Mouse (Mus musculus): ENCODE measurements at regions not wholly inside any gene's neighbourhood (a gene's known extent, or its start where the extent isn't known, plus 50 kb on each side); places are given as distances from the start of the nearest gene placed in this dataset.

- WGBS, result 73% methylated on average over 3 of the region's 3 CpGs
- no peak for DNase-seq
- no peak for TF ChIP-seq CTCF (IDR thresholded peaks at IDR 0.05; ENCODE audit: low read depth)
- H3K9ac ChIP-seq, result no peak overlapping the region
- no peak overlapping the region for H3K4me3 ChIP-seq (ENCODE audit: low read depth, low read length)
- ATAC-seq, result no peak
- peaks cover 7% of the 10 kb centered on the region; the same call in 1 of the 2 replicates for H3K4me1 ChIP-seq (ENCODE audit: insufficient read depth)
- no peaks in the 10 kb centered on the region for H3K36me3 ChIP-seq (ENCODE audit: insufficient read depth)
- H3K4me2 ChIP-seq (ENCODE audit: low read depth), result no peak overlapping the region
- H3K27ac ChIP-seq (ENCODE audit: low read depth, low read length), result no peak overlapping the region
- no peaks in the 10 kb centered on the region for H3K9me3 ChIP-seq (ENCODE audit: low read length)
- no peaks in the 10 kb centered on the region for H3K27me3 ChIP-seq (ENCODE audit: insufficient read depth, low read length)
These were observed 318.3 kb downstream of the Zfp706 start for GRCm38 (mm10) chr15:36689301-36689700.

DNA sequence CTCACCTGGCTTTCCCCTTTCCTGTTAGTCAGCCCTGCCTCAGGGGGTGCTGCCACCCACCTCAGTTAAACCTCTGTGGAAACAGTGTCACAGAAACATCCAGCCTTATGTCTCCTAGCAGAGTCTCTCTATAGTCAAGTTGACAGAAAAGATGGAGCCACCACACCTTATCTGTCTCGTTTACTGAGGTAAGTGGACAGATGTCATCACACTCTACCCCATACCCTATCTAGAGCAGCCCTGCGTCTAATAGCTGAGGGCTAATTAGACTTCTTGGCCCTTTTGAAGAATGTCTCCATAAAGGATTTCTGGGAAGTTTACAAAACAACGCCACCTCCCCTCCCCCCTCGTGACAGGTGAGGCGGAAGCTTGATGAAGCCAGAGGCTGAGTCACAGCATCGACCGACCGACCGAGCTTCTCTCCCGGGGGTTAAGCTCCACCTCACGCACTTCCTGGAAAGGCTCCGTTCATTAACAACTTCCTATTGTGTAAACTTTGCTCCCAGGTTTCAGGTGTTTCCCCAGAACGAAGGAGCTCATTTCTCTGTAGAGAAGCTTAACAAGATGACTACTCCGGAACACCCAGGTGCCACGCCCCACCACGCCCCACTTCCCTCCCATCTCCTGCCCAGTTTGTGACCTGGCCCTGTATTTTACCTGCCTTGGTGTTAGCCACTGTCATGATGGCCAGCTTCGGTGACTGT is 319.4 kb downstream of the Zfp706 start:
- 10% methylated on average over 17 of the region's 17 CpGs for WGBS
- no peak for ATAC-seq
- no peak overlapping the region for H3K4me2 ChIP-seq (ENCODE audit: low read depth)

GRCm38 (mm10) chr15:36684684-36685083 is 322.9 kb downstream of the Zfp706 start:
- Histone ChIP-seq H3K4me2 (ENCODE audit: low read depth) (no peak overlapping the region), H3K27ac (ENCODE audit: low read depth, low read length) (no peak overlapping the region), H3K9me3 (ENCODE audit: low read length) (no peaks in the 10 kb centered on the region), H3K36me3 (ENCODE audit: insufficient read depth) (no peaks in the 10 kb centered on the region), H3K9ac (no peak overlapping the region), H3K4me3 (ENCODE audit: low read depth, low read length) (no peak overlapping the region), H3K4me1 (ENCODE audit: insufficient read depth) (peaks cover 7% of the 10 kb centered on the region; the same call in 1 of the 2 replicates), H3K27me3 (ENCODE audit: insufficient read depth, low read length) (no peaks in the 10 kb centered on the region)
- 80% methylated on average over 7 of the region's 7 CpGs for WGBS
- DNase-seq (no peak), ATAC-seq (no peak)
- no peak for TF ChIP-seq CTCF (IDR thresholded peaks at IDR 0.05; ENCODE audit: low read depth)

More for the DNA sequence above, 319.4 kb downstream of the Zfp706 start:
- no peaks in the 10 kb centered on the region for H3K36me3 ChIP-seq (ENCODE audit: insufficient read depth)
- no peak overlapping the region for H3K27ac ChIP-seq (ENCODE audit: low read depth, low read length)
- no peaks in the 10 kb centered on the region for H3K27me3 ChIP-seq (ENCODE audit: insufficient read depth, low read length)
- no peak for DNase-seq
- H3K4me3 ChIP-seq (ENCODE audit: low read depth, low read length), result no peak overlapping the region
- H3K9me3 ChIP-seq (ENCODE audit: low read length), result no peaks in the 10 kb centered on the region
- no peak overlapping the region for H3K9ac ChIP-seq
- no peak for TF ChIP-seq CTCF (IDR thresholded peaks at IDR 0.05; ENCODE audit: low read depth)
- H3K4me1 ChIP-seq (ENCODE audit: insufficient read depth), result peaks cover 7% of the 10 kb centered on the region; the same call in 1 of the 2 replicates

GRCm38 (mm10) chr15:36682832-36683231 is 324.7 kb downstream of the Zfp706 start:
- Histone ChIP-seq H3K27ac (ENCODE audit: low read depth, low read length) (no peak overlapping the region), H3K27me3 (ENCODE audit: insufficient read depth, low read length) (no peaks in the 10 kb centered on the region), H3K4me1 (ENCODE audit: insufficient read depth) (0 out of 2 replicates have a peak, but pooled peaks cover under 1% of the 10 kb centered on the region), H3K9ac (no peak overlapping the region), H3K4me2 (ENCODE audit: low read depth) (no peak overlapping the region), H3K9me3 (ENCODE audit: low read length) (no peaks in the 10 kb centered on the region), H3K4me3 (ENCODE audit: low read depth, low read length) (no peak overlapping the region), H3K36me3 (ENCODE audit: insufficient read depth) (no peaks in the 10 kb centered on the region)
- ATAC-seq (no peak), DNase-seq (no peak)
- 56% methylated on average over 6 of the region's 6 CpGs for WGBS
- no peak for TF ChIP-seq CTCF (IDR thresholded peaks at IDR 0.05; ENCODE audit: low read depth)

DNA sequence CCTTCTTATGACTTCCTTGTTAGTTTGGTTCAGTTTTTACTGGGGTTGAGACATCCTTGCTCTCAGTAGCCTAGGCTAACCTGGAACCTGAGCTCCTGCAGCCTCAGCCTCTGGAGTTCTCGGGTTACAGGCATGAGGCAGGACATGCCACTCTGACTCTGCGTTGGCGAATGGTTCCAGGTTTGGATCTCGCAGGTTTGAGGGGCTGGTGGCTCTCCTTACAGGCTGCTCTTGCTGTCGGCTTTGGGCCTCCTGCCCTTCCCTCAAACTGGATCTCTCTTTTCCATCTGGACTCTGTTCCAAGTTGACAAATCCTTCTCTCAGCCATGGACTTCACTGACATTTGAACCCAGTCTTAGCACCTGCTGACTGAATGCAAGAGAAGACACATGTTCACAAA is 325.4 kb downstream of the Zfp706 start:
- H3K27me3 ChIP-seq (ENCODE audit: insufficient read depth, low read length), result no peaks in the 10 kb centered on the region
- WGBS, result 70% methylated on average over 5 of the region's 5 CpGs

DNA sequence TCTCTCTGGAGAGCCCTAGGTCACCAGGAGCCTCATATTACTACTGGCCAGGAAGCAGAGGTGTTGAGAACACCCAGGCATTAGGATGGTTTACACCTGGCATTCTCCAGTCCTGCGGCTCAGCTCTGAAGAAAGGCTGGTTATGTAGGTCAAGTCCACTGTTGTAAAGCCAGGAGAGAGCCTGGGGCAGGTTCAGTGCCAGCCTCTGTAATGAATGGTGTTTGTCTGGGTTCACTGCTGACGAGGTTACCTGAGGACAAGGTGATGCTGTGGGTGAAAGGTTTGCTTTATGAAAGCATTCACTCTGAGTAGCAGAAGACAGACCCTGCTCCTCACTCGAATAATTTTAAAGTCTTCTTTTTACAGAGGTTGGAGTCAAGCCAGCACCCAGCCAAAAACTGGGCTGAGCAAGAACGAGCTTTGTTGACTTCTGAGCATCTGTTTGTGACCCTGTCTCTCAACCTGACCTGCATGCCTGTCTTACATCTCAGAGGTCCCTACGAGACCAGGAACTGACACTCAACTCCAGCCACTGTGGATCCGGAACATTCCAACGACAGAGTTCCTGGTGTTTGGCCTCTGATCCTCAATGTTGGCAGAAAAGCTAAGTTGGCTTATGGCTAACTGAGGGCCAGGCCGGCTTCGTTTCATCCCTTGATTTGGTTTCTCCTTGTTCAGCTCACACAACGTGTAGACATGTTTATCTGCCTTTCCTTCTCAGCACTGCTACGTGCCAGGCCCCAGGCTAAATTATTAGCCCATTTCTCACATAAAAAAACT is 327.0 kb downstream of the Zfp706 start:
- no peak overlapping the region for H3K27ac ChIP-seq (ENCODE audit: low read depth, low read length)
- TF ChIP-seq CTCF (IDR thresholded peaks at IDR 0.05; ENCODE audit: low read depth), result no peak
- H3K9me3 ChIP-seq (ENCODE audit: low read length), result no peaks in the 10 kb centered on the region
- ATAC-seq, result no peak
- no peaks in the 10 kb centered on the region for H3K4me1 ChIP-seq (ENCODE audit: insufficient read depth)
- H3K9ac ChIP-seq, result no peak overlapping the region
- WGBS, result 88% methylated on average over 11 of the region's 11 CpGs
- H3K36me3 ChIP-seq (ENCODE audit: insufficient read depth), result no peaks in the 10 kb centered on the region
- no peak overlapping the region for H3K4me3 ChIP-seq (ENCODE audit: low read depth, low read length)
- H3K4me2 ChIP-seq (ENCODE audit: low read depth), result no peak overlapping the region
- no peak for DNase-seq
- H3K27me3 ChIP-seq (ENCODE audit: insufficient read depth, low read length), result no peaks in the 10 kb centered on the region

More for the DNA sequence above, 325.4 kb downstream of the Zfp706 start:
- TF ChIP-seq CTCF (IDR thresholded peaks at IDR 0.05; ENCODE audit: low read depth), result no peak
- Histone ChIP-seq H3K4me1 (ENCODE audit: insufficient read depth) (no peaks in the 10 kb centered on the region), H3K4me3 (ENCODE audit: low read depth, low read length) (no peak overlapping the region), H3K4me2 (ENCODE audit: low read depth) (no peak overlapping the region), H3K9me3 (ENCODE audit: low read length) (no peaks in the 10 kb centered on the region), H3K27ac (ENCODE audit: low read depth, low read length) (no peak overlapping the region), H3K36me3 (ENCODE audit: insufficient read depth) (no peaks in the 10 kb centered on the region), H3K9ac (no peak overlapping the region)
- ATAC-seq (no peak), DNase-seq (no peak)

DNA sequence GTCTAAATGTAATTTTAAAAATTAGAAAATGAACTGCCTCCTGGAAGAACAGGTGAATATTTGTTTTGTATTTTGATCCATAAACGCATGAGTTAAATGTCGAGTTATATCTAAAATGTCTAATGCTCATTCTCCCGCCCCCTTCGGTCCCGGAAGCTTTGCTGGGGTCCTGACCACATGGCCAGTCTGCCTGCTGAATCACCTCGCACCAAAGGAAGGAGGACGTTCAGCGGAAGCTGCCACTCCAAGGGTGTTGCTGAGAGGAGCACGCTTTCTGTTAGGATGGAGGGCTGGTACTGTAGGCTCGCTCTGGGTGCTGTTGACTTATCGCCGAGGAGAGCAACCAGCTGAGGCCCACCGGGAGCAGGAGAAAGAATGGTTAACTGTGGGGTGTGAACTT is 328.0 kb downstream of the Zfp706 start:
- Histone ChIP-seq H3K4me1 (ENCODE audit: insufficient read depth) (no peaks in the 10 kb centered on the region), H3K4me2 (ENCODE audit: low read depth) (no peak overlapping the region), H3K9ac (no peak overlapping the region), H3K36me3 (ENCODE audit: insufficient read depth) (no peaks in the 10 kb centered on the region), H3K27me3 (ENCODE audit: insufficient read depth, low read length) (no peaks in the 10 kb centered on the region), H3K9me3 (ENCODE audit: low read length) (no peaks in the 10 kb centered on the region), H3K4me3 (ENCODE audit: low read depth, low read length) (no peak overlapping the region), H3K27ac (ENCODE audit: low read depth, low read length) (no peak overlapping the region)
- DNase-seq, result no peak
- no peak for TF ChIP-seq CTCF (IDR thresholded peaks at IDR 0.05; ENCODE audit: low read depth)
- WGBS, result 92% methylated on average over 13 of the region's 13 CpGs
- ATAC-seq, result no peak
